Mouse (Mus musculus): Measurements from ENCODE around the gene Glis2. TPM values are rescaled to one million over a fixed set of nuclear protein-coding genes. Genes with fewer than 3 reads are reported as not detected.
A peak's percentile ranks its signal among the peaks of the same experiment; 100 is the strongest.

Glis2 gene
- polyA plus RNA-seq, 1 experiment from 2014 or later, result 34.9 TPM

DNA sequence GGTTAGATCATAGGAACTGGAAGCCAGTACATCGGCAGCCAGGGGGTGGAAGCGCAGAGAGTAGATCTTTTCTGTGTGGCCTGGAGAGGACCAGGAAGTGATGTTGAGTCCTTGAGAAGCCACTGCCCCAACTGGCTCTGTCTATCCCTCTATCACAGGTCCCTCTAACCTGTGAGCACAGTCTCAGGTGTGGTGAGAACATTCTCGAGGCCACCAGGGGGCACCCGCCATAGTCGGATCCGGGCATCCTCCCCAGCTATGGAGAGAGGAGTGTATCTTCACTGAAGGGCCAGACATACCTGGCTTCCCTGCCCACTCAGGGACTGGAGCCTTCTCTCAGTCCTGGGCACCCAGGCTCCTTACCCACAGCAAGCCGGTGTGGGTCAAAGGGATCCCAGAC lies 37.5 kb downstream of the Glis2 start:
- Histone ChIP-seq H3K4me3 (no peak overlapping the region), H3K36me3 (peaks cover 20% of the 10 kb centered on the region), H3K27me3 (no peaks in the 10 kb centered on the region), H3K9me3 (no peaks in the 10 kb centered on the region), H3K4me2 (no peak overlapping the region), H3K27ac (peak overlapping the region; percentile 22; the same call in 1 of the 2 replicates), H3K4me1 (peaks cover 22% of the 10 kb centered on the region), H3K9ac (no peak overlapping the region)
- WGBS, result 44% methylated on average over 7 of the region's 7 CpGs
- ATAC-seq (ENCODE audit: insufficient number of reproducible peaks, low FRiP score, low TSS enrichment, low read depth), result no peak

GRCm38 (mm10) chr16:4633661-4634060 lies 39.1 kb downstream of the Glis2 start:
- Histone ChIP-seq H3K27ac (no peak overlapping the region), H3K4me3 (no peak overlapping the region), H3K9me3 (no peaks in the 10 kb centered on the region), H3K36me3 (peaks cover 15% of the 10 kb centered on the region; the same call in 1 of the 2 replicates), H3K4me2 (no peak overlapping the region), H3K9ac (no peak overlapping the region), H3K4me1 (peaks cover 22% of the 10 kb centered on the region), H3K27me3 (no peaks in the 10 kb centered on the region)
- WGBS, result 95% methylated on average over 3 of the region's 3 CpGs
- no peak for ATAC-seq (ENCODE audit: insufficient number of reproducible peaks, low FRiP score, low TSS enrichment, low read depth)

- Histone ChIP-seq H3K4me3 (no peak overlapping the region), H3K4me1 (peaks cover 29% of the 10 kb centered on the region), H3K9me3 (no peaks in the 10 kb centered on the region), H3K36me3 (peaks cover 15% of the 10 kb centered on the region; the same call in 1 of the 2 replicates), H3K27me3 (no peaks in the 10 kb centered on the region), H3K4me2 (no peak overlapping the region), H3K27ac (no peak overlapping the region), H3K9ac (no peak overlapping the region)
- 77% methylated on average over 9 of the region's 9 CpGs for WGBS
- ATAC-seq (ENCODE audit: insufficient number of reproducible peaks, low FRiP score, low TSS enrichment, low read depth), result no peak
Observed at GRCm38 (mm10) chr16:4634681-4635080, 40.2 kb downstream of the Glis2 start.

GRCm38 (mm10) chr16:4635760-4636159 lies 41.2 kb downstream of the Glis2 start:
- Histone ChIP-seq H3K4me1 (peaks cover 32% of the 10 kb centered on the region), H3K9me3 (no peaks in the 10 kb centered on the region), H3K4me3 (no peak overlapping the region), H3K4me2 (no peak overlapping the region), H3K9ac (no peak overlapping the region), H3K36me3 (peaks cover 15% of the 10 kb centered on the region; the same call in 1 of the 2 replicates), H3K27me3 (no peaks in the 10 kb centered on the region), H3K27ac (no peak overlapping the region)
- ATAC-seq (ENCODE audit: insufficient number of reproducible peaks, low FRiP score, low TSS enrichment, low read depth), result no peak
- WGBS, result 43% methylated on average over 4 of the region's 4 CpGs

GRCm38 (mm10) chr16:4638891-4639390 lies 44.4 kb downstream of the Glis2 start:
- Histone ChIP-seq H3K4me1 (peaks cover 56% of the 10 kb centered on the region), H3K9me3 (no peaks in the 10 kb centered on the region), H3K27ac (no peak overlapping the region), H3K4me3 (no peak overlapping the region), H3K36me3 (peaks cover 8% of the 10 kb centered on the region), H3K4me2 (no peak overlapping the region), H3K27me3 (no peaks in the 10 kb centered on the region), H3K9ac (no peak overlapping the region)
- ATAC-seq (ENCODE audit: insufficient number of reproducible peaks, low FRiP score, low TSS enrichment, low read depth), result no peak
- 82% methylated on average over 3 of the region's 3 CpGs for WGBS

- 0% methylated on average over 19 of the region's 22 CpGs for WGBS
- Histone ChIP-seq H3K4me3 (peak within 1 kb of the TSS; percentile 80), H3K9ac (peak within 1 kb of the TSS; percentile 86), H3K4me2 (peak within 1 kb of the TSS; percentile 70), H3K4me1 (peaks cover 65% of the 10 kb centered on the region), H3K27me3 (no peaks in the 10 kb centered on the region), H3K36me3 (peaks cover 12% of the 10 kb centered on the region), H3K9me3 (no peaks in the 10 kb centered on the region), H3K27ac (peak within 1 kb of the TSS; percentile 92)
- peak; percentile 91 for ATAC-seq (ENCODE audit: insufficient number of reproducible peaks, low FRiP score, low TSS enrichment, low read depth)
Observed at GRCm38 (mm10) chr16:4639831-4640237, 45.3 kb downstream of the Glis2 start, which contains the start of the genes Vasn and Dnaja3. Gene Vasn (plus strand): TSS chr16:4639941. Gene Dnaja3 (plus strand): TSS chr16:4639989.

- no peak for ATAC-seq (ENCODE audit: insufficient number of reproducible peaks, low FRiP score, low TSS enrichment, low read depth)
- H3K9me3 ChIP-seq, result no peaks in the 10 kb centered on the region
- peak overlapping the region; percentile 92 for H3K27ac ChIP-seq
- H3K36me3 ChIP-seq, result peaks cover 12% of the 10 kb centered on the region
- WGBS, result 5% methylated on average over 17 of the region's 17 CpGs
- H3K4me2 ChIP-seq, result peak overlapping the region; percentile 70
- H3K4me1 ChIP-seq, result peaks cover 66% of the 10 kb centered on the region
- peak overlapping the region; percentile 80 for H3K4me3 ChIP-seq
- peak overlapping the region; percentile 86 for H3K9ac ChIP-seq
- no peaks in the 10 kb centered on the region for H3K27me3 ChIP-seq
Observed at GRCm38 (mm10) chr16:4640267-4641005, 45.9 kb downstream of the Glis2 start.

DNA sequence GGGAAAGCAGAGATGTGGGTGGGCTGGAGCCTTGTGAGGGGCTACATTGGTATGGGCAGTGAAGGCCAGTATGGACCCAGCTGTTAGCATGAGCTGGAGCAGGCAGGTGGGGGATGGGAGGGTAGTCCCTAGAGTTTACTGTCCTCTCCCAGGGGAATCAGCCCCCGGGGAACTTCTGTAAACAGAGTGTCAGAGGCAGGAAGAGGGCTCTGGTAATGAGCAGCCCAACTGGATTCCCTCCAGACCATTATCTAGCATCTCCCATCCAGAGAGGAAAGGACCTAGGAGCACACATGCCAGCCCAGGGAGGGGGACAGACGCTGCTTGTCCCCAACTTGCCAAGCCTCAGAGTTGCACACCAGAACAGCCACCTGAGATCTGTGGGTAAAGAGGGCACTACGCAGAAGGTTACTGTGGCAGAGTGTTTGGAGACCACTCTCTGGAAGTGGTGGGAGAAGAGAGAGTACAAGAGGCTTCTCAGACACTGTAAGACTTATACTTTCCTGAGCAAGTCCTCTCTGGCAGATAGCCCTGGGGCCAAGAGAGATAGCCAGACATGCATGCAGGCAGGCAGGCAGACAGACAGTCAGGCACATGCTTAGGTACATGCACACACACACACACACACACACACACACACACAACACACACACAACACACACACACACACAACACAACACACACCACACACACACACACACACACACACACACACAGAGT lies 46.8 kb downstream of the Glis2 start:
- H3K36me3 ChIP-seq, result peaks cover 18% of the 10 kb centered on the region
- H3K27ac ChIP-seq, result peak overlapping the region; percentile 92
- 38% methylated on average over 3 of the region's 3 CpGs for WGBS
- no peaks in the 10 kb centered on the region for H3K9me3 ChIP-seq
- H3K4me3 ChIP-seq, result peak overlapping the region; percentile 80
- H3K4me2 ChIP-seq, result peak overlapping the region; percentile 70
- no peaks in the 10 kb centered on the region for H3K27me3 ChIP-seq
- peaks cover 66% of the 10 kb centered on the region for H3K4me1 ChIP-seq
- H3K9ac ChIP-seq, result peak overlapping the region; percentile 86; the same call in 1 of the 2 replicates
- ATAC-seq (ENCODE audit: insufficient number of reproducible peaks, low FRiP score, low TSS enrichment, low read depth), result no peak

DNA sequence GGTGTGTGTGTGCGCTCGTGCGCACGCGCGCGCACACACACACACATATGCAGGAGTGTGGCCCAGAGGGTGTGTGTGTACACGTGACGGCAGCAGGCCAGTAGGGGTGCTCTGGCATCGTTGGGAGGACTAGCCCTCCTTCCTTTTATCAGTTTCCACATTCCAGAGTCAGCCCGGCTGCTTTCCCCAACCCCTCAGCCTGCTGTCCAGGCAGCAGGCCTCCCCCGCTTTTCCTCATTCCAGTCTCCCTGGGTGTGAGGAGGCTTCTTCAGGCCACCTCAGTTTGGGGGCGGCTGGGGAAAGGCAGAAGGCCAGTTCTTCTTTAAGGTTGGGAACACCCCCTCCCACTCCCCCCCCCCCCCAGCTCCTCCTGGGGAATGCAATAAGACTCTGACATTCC lies 47.7 kb downstream of the Glis2 start:
- H3K4me1 ChIP-seq, result peaks cover 72% of the 10 kb centered on the region
- H3K27me3 ChIP-seq, result no peaks in the 10 kb centered on the region
- H3K4me3 ChIP-seq, result peak overlapping the region; percentile 80
- peak overlapping the region; percentile 70 for H3K4me2 ChIP-seq
- peaks cover 22% of the 10 kb centered on the region for H3K36me3 ChIP-seq
- no peaks in the 10 kb centered on the region for H3K9me3 ChIP-seq
- H3K27ac ChIP-seq, result peak overlapping the region; percentile 92
- 20% methylated on average over 13 of the region's 13 CpGs for WGBS
- no peak overlapping the region for H3K9ac ChIP-seq
- ATAC-seq (ENCODE audit: insufficient number of reproducible peaks, low FRiP score, low TSS enrichment, low read depth), result peak; percentile 54; the same call in 1 of the 2 replicates

DNA sequence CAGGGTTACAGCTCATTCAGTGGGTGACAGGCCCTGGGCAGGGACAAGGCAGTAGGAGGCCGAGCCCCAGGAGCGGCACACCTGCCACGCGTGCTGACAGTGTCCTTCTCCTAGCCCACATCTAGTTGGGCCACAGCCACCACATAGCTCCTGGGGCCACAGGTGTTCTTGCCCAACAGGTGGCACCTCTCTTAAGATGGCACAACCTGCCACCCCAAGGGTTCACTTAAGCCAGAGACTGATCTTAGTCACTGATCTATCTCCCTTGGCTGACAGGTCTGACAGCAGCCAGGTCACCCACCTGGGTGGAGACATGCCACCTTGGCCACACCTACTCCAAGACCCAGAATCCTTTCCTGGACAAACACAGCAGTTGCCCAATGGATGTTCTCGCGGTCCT lies 48.4 kb downstream of the Glis2 start:
- peak overlapping the region; percentile 80 for H3K4me3 ChIP-seq
- no peaks in the 10 kb centered on the region for H3K27me3 ChIP-seq
- WGBS, result 73% methylated on average over 6 of the region's 6 CpGs
- peak overlapping the region; percentile 92 for H3K27ac ChIP-seq
- H3K9ac ChIP-seq, result no peak overlapping the region
- peak overlapping the region; percentile 70 for H3K4me2 ChIP-seq
- no peaks in the 10 kb centered on the region for H3K9me3 ChIP-seq
- H3K36me3 ChIP-seq, result peaks cover 20% of the 10 kb centered on the region
- no peak for ATAC-seq (ENCODE audit: insufficient number of reproducible peaks, low FRiP score, low TSS enrichment, low read depth)
- peaks cover 80% of the 10 kb centered on the region for H3K4me1 ChIP-seq

DNA sequence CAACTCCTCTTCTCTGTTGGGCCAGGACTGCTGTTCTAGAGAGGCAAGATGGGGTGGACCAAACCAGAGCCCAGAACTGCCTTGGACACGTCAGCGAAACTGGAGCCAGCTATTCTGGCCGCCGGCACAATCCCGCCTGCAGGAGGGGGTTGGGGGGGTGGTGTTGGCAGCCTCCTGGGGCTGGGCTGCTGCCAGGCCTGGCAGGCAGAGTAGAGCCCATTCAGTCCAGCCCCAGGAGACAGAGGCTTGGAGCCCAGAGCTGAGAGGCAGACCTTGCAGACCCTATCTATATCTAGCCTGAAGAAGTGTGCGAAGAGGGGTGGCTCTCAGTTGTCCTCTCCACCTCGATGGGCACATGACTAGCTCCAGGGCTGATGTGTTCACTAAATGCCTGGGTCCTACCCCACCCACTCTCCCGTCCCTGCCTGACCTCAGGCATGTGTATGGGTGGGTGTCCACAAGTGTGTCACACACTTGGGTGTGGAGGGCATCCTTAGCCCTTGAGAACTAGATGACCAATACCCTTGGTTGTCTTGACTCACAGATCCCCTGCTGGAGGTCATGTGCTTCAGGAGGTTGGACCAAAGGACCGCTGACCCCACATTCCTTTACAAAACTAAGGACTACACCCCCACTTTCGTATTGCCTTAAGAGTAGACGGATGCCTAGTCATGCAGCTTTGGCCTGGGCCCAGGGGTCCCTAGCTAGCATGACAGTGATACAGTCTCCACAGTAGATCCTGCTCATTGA lies 49.3 kb downstream of the Glis2 start:
- 46% methylated on average over 11 of the region's 11 CpGs for WGBS
- ATAC-seq (ENCODE audit: insufficient number of reproducible peaks, low FRiP score, low TSS enrichment, low read depth), result 0 out of 2 replicates have a peak, but pooled peaks have one; percentile 30
- Histone ChIP-seq H3K27ac (peak overlapping the region; percentile 92), H3K4me1 (peaks cover 89% of the 10 kb centered on the region), H3K36me3 (peaks cover 29% of the 10 kb centered on the region), H3K4me2 (peak overlapping the region; percentile 70), H3K4me3 (peak overlapping the region; percentile 80), H3K9me3 (no peaks in the 10 kb centered on the region), H3K27me3 (no peaks in the 10 kb centered on the region), H3K9ac (no peak overlapping the region)
